Mouse (Mus musculus) embryonic fibroblast, embryonic 13.5 days (primary cell): ENCODE data around the gene Hnrnpab.

ENCODE experiments used
- CTCF ChIP-seq: IDR thresholded peaks from 2 replicates; pipeline ENCODE4 v1.5.1; 2011; ENCODE audit warnings: mild to moderate bottlenecking, control low read depth, low read length, moderate library complexity, borderline replicate concordance; ENCODE audit not compliant: insufficient read depth
- POLR2A ChIP-seq: IDR thresholded peaks from 2 replicates; pipeline ENCODE4 v1.6.1; 2011; ENCODE audit warnings: low read depth, mild to moderate bottlenecking, control low read depth, low read length, moderate library complexity

DNA sequence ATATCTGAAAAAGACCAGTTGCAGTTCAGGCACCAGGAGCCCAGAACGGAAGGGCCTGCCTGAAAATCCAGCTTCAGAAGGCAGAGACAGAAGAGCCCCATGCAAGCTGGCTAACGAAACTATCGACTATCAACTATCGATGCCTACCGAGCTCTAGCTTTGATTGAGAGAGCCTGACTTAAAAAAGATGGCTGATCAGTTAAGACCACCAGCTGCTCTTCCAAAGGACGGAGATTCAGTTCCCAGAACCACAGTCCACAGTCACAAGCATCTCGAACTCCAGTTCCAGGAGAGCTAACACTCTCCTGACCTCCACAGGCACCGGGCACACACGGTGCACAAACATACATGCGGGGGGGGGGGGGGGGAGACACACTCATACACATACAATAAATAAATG, 52.1 kb downstream of the Hnrnpab start:
- TF ChIP-seq CTCF (no peak), POLR2A (no peak)
